Mouse (Mus musculus) limb, embryonic 10.5 days (tissue): ENCODE measurements around the gene Ppm1k. TPM values are rescaled to one million over a fixed set of nuclear protein-coding genes. Genes with fewer than 3 reads are reported as not detected.
"Not testable (repeated sequence)": the region's sequence is repeated elsewhere in the genome, so short reads cannot be mapped to it uniquely, and the experiment has no call there.

Experiments
- DNase-seq: peaks from one replicate; pipeline ENCODE4 v3.0.0-alpha.2; 2017; ENCODE audit warnings: low spot score
- H3K27ac ChIP-seq: fragments of 300-500 bp; sonication (generic); 2 replicates; pipeline ENCODE4 v1.5.1; 2016; ENCODE audit warnings: mild to moderate bottlenecking
- H3K27me3 ChIP-seq: fragments of 300-500 bp; sonication (generic); 2 replicates; pipeline ENCODE4 v1.6.1; 2016; ENCODE audit warnings: low read depth, mild to moderate bottlenecking; ENCODE audit not compliant: poor library complexity, severe bottlenecking
- H3K36me3 ChIP-seq: fragments of 300-500 bp; sonication (generic); 2 replicates; pipeline ENCODE4 v1.6.1; 2016; ENCODE audit warnings: mild to moderate bottlenecking, moderate library complexity
- H3K4me1 ChIP-seq: fragments of 300-500 bp; sonication (generic); 2 replicates; pipeline ENCODE4 v1.6.1; 2016
- H3K4me3 ChIP-seq: fragments of 300-500 bp; sonication (generic); 2 replicates; pipeline ENCODE4 v1.5.1; 2016; ENCODE audit warnings: mild to moderate bottlenecking, moderate library complexity
- H3K9me3 ChIP-seq: fragments of 300-500 bp; sonication (generic); replicated peaks from 2 replicates; pipeline ENCODE4 v1.6.1; 2016; ENCODE audit warnings: mild to moderate bottlenecking
- WGBS: fragments of 180-500 bp; shearing (Covaris S2); methylation state at CpG from one replicate; pipeline ENCODE4 v1.1.7; 2016; 5-methylcytosine and 5-hydroxymethylcytosine counted together
- polyA plus RNA-seq: library from polyadenylated mRNA; unstranded; fragments of >200 nt; fragmentation: Nextera tagmentation; extraction: Ambion mirVana; gene quantifications from 2 replicates; pipeline ENCODE4 v1.2.1, GENCODE M21; 2016

The Ppm1k gene
- polyA plus RNA-seq, 1 experiment from 2014 or later, result 3.7 TPM

DNA sequence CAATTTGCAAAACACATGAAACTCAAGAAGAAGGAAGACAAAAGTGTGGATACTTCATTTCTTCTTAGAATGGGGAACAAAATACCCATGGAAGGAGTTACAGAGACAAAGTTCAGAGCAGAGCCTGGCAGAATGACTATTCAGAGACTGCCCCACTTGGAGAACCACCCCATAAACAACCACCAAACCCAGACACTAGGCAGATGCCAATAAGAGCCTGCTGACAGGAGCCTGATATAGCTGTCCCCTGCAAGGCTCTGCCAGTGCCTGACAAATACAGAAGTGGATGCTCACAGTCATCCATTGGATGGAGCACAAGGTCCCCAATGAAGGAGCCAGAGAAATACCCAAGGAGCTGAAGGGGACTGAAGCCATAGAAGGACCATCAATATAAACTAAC, 8.3 kb upstream of the Ppm1k start:
- H3K9me3 ChIP-seq, H3K27ac ChIP-seq, H3K27me3 ChIP-seq, H3K4me1 ChIP-seq, H3K4me3 ChIP-seq, H3K36me3 ChIP-seq, DNase-seq: not testable (repeated sequence)

DNA sequence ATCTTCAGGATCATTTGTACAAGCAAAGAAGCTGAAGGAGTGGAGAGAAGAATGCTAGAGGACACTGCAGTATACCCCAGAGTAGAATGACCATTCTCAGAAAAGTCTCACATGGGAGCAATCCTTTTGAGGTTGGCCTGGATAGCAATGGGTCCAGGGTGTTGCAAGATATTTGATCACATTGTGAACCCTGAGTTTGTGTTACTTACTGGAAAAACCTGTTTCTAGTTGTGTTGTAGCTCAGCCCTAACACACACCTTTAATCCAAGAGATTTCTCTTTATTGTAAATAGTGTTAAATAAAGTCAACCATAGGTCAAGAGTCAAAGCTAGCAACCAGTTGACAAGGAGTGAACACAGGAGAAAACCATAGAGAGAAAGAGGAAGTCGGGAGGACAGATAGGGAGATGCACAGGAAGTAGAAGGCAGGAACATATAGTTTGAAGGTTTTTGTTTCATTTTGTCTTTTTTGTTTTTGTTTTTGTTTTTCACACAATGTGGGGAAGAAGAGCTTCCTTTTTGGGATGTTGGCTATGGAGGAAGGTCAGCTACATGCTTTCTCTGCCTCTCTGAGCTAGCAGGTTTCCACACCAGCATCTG, 6.6 kb upstream of the Ppm1k start:
- Histone ChIP-seq H3K4me1 (no peaks in the 10 kb centered on the region), H3K36me3 (no peaks in the 10 kb centered on the region), H3K9me3 (no peaks in the 10 kb centered on the region), H3K27me3 (no peaks in the 10 kb centered on the region), H3K4me3 (no peak overlapping the region), H3K27ac (no peak overlapping the region)
- 90% methylated on average over 1 of the region's 1 CpGs for WGBS
- DNase-seq, result no peak

DNA sequence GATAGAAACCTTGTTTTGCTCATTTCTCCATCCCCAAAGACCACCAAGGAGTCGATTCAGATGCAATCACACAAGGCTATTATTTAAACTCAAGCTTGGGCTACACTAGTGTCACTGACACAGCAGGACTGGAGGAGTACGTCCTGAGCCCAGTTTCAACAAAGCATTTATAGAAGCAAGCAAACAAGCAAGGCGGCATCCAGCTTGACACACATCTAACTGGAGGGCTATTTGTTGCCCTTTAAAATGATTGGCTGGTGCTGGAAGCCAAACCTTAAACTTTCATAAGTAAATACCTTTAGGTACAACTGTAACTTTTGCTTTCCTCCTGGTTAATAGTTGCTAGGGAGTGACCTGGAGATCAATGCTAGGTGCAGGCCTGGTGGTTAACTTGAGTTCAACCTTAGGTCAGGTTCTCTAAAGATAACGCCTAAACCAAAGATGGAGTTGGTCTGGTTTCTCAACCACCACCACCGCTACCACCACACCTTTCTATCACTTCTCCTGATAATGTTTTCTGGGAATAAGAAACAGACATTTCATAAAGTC, 5.8 kb upstream of the Ppm1k start:
- no peaks in the 10 kb centered on the region for H3K4me1 ChIP-seq
- no peak overlapping the region for H3K27ac ChIP-seq
- no peak overlapping the region for H3K4me3 ChIP-seq
- 93% methylated on average over 5 of the region's 5 CpGs for WGBS
- DNase-seq, result no peak
- H3K36me3 ChIP-seq, result no peaks in the 10 kb centered on the region
- no peaks in the 10 kb centered on the region for H3K27me3 ChIP-seq
- H3K9me3 ChIP-seq, result no peaks in the 10 kb centered on the region

DNA sequence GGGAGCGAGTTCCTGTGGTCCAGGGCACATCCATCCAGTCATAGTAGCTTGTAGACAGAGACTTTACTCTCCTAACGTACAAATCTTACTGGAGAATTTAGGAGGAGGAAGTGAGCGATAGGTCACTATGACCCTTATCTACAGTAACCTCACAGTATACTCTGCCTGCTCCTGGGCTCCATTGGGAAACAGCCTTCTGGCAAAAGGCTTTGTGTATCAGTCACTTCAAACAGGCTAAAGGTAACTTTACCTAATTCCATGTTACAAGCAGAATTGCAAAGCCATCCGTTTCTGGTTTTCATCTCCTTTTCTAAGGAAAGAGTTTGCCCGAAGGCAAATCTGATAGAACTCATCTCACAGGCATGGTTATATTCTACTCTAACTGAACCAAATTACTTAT, 2.6 kb upstream of the Ppm1k start:
- no peak for DNase-seq
- H3K36me3 ChIP-seq, result no peaks in the 10 kb centered on the region
- H3K4me1 ChIP-seq, result peaks cover 11% of the 10 kb centered on the region; the same call in 1 of the 2 replicates
- H3K27me3 ChIP-seq, result no peaks in the 10 kb centered on the region
- H3K4me3 ChIP-seq, result no peak overlapping the region
- 88% methylated on average over 5 of the region's 5 CpGs for WGBS
- H3K9me3 ChIP-seq, result no peaks in the 10 kb centered on the region
- H3K27ac ChIP-seq, result no peak overlapping the region

DNA sequence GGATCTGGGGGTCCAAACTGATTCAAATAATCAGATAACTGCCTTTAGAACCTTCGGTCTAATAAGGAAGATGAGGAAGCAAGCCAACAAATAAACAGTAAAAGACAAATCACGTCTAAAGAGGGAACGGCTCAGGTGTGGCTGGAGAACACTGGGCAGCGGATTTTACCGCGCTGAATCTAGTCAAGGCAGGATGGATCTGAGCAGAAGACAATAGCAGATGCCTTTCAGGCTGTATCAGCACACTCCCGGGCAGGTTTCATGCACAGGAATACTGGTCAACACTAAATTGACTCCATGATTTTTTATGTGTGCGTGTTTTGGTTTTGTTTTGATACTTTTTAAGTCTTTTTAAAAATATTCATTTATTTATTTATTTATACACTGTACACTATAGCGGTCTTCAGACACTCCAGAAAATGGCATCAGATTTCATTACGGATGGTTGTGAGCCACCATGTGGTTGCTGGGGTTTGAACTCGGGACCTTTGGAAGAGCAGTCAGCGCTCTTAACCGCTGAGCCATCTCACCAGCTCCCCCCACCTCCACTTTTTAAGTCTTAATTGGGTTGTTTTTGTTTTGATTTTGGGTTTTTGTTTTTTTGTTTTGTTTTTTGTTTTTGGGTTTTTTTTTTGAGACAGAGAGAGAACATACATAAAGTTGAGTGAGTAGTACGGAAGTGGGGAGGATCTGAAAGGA, 852 bp upstream of the Ppm1k start:
- H3K4me1 ChIP-seq, result peaks cover 11% of the 10 kb centered on the region; the same call in 1 of the 2 replicates
- H3K9me3 ChIP-seq, result no peaks in the 10 kb centered on the region
- H3K4me3 ChIP-seq, result peak overlapping the region; percentile 73
- H3K27ac ChIP-seq, result peak overlapping the region; percentile 85
- DNase-seq, result peak; percentile 43
- WGBS, result 31% methylated on average over 14 of the region's 14 CpGs
- H3K27me3 ChIP-seq, result no peaks in the 10 kb centered on the region
- no peaks in the 10 kb centered on the region for H3K36me3 ChIP-seq

DNA sequence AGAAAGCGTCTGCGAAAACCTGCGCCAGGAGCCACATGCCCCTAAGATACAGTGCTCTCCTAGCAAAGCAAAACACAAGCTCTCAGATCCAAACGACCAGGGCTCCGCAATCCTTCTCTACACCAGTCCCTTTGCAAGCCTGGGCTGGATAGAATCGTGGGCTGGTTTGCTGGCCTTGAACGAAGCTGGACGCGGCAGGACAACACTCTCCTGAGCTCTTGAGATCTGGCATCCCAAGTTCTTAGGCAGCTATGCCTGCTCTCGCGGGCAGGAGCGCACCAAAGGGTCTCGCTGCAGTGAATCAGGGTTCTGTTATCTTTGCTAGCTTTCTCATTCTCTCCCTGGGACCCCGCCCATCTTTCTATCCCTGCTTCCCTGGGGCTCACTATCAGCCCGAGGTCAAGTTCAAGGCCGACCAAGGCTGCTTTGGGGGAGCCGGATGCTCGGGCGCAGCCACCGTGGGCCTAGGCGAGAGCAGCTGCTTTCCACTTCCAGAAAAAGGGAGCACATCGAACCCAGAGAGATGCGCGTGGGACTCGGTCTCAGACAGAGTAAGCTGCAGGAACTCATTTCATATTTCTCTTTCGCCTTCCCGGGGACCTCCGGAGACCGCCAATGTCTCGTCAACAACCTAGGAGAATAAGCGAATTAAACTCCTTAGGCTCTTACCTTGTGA, 519 bp downstream of the Ppm1k start:
- H3K4me3 ChIP-seq, result peak overlapping the region; percentile 73
- WGBS, result 1% methylated on average over 31 of the region's 31 CpGs
- no peaks in the 10 kb centered on the region for H3K36me3 ChIP-seq
- H3K4me1 ChIP-seq, result peaks cover 11% of the 10 kb centered on the region; the same call in 1 of the 2 replicates
- H3K27me3 ChIP-seq, result no peaks in the 10 kb centered on the region
- no peaks in the 10 kb centered on the region for H3K9me3 ChIP-seq
- H3K27ac ChIP-seq, result peak overlapping the region; percentile 82
- DNase-seq, result peak; percentile 70

DNA sequence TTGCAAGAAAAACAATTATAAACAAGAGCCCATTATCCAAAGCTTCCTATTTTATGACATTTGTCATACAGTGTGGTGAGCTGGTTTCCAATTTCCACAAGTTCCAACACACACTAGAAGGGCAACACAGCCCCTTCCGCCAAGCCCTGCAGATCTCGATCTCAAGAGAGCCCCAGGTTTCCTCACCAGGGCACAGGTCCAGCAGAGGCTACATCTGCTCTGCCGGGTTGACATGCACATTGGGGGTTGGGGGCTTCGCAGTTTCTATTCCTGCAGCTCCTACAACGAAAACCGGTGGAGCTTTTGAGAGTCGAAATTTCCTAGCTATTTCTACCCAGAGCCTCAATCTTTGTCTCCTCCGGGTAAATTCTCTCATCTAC, 1.0 kb downstream of the Ppm1k start:
- H3K9me3 ChIP-seq, result no peaks in the 10 kb centered on the region
- no peaks in the 10 kb centered on the region for H3K27me3 ChIP-seq
- H3K4me3 ChIP-seq, result peak overlapping the region; percentile 73
- peak overlapping the region; percentile 82; the same call in 1 of the 2 replicates for H3K27ac ChIP-seq
- no peak for DNase-seq
- peaks cover 11% of the 10 kb centered on the region; the same call in 1 of the 2 replicates for H3K4me1 ChIP-seq
- 8% methylated on average over 8 of the region's 8 CpGs for WGBS
- no peaks in the 10 kb centered on the region for H3K36me3 ChIP-seq

DNA sequence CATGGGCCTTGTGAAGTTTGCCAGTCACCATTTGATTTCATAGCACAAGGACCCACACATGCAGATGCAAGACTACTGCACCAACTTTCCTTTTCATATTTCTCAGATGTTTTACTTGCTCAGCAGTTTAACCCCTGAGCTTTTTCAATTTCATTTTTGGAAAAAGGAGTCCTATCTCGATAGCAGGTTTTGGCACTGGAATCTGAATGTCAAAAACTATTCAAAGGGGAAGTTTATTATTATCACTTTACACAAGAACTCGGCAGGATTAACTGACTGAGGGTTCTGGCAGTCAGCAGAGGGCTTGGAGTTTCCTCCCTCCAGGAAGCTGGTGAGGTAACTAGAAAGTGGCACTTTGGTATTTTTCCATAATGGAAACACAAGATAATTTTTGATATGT, 1.9 kb downstream of the Ppm1k start:
- WGBS, result 71% methylated on average over 2 of the region's 2 CpGs
- Histone ChIP-seq H3K27ac (no peak overlapping the region), H3K36me3 (no peaks in the 10 kb centered on the region), H3K27me3 (no peaks in the 10 kb centered on the region), H3K4me3 (peak overlapping the region; percentile 73; the same call in 1 of the 2 replicates), H3K4me1 (peaks cover 11% of the 10 kb centered on the region; the same call in 1 of the 2 replicates), H3K9me3 (no peaks in the 10 kb centered on the region)
- no peak for DNase-seq

DNA sequence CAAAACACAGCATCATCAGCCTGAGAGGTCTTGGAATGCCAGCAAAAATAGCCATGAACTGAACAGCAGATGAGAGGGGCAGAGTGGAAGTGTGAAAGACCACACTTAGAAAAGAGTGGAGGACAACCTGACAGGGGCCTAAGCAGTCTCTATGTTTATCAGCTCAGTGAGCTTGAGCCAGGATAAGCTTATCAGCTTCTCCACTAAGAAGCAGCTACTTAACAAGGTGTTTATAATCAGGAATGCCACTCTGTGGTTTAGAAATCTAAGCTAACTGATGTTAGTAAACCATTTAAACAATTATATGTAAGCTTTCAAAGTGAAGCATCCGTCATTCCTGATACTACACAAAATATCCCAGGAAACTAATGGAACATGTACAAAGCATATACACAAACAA, 3.2 kb downstream of the Ppm1k start:
- Histone ChIP-seq H3K27me3 (no peaks in the 10 kb centered on the region), H3K4me1 (peaks cover 11% of the 10 kb centered on the region; the same call in 1 of the 2 replicates), H3K9me3 (no peaks in the 10 kb centered on the region), H3K36me3 (no peaks in the 10 kb centered on the region), H3K27ac (no peak overlapping the region), H3K4me3 (no peak overlapping the region)
- no peak for DNase-seq
- WGBS, result 88% methylated on average over 1 of the region's 1 CpGs

DNA sequence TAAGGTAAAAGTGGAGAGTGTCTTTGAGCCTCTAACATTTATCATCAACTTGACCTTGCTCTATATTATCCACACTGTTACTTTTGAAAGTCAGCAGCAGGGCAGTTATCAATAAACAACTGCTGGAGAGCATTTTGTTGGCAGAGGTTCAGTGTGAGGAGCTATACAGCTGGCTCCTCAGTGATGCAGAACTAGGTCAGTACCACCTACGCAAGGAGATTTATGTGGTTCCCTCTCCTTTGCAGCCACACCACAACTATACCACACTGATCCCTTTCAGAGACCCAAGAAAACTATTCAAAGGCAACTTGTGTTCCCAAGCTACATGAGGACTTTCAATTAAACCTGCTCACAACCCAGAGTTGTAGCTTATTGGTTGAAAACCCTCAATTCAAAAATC, 3.8 kb downstream of the Ppm1k start:
- H3K4me3 ChIP-seq, result no peak overlapping the region
- DNase-seq, result no peak
- WGBS, result 91% methylated on average over 1 of the region's 1 CpGs
- no peaks in the 10 kb centered on the region for H3K27me3 ChIP-seq
- no peak overlapping the region for H3K27ac ChIP-seq
- H3K9me3 ChIP-seq, result no peaks in the 10 kb centered on the region
- H3K4me1 ChIP-seq, result peaks cover 11% of the 10 kb centered on the region; the same call in 1 of the 2 replicates
- no peaks in the 10 kb centered on the region for H3K36me3 ChIP-seq

DNA sequence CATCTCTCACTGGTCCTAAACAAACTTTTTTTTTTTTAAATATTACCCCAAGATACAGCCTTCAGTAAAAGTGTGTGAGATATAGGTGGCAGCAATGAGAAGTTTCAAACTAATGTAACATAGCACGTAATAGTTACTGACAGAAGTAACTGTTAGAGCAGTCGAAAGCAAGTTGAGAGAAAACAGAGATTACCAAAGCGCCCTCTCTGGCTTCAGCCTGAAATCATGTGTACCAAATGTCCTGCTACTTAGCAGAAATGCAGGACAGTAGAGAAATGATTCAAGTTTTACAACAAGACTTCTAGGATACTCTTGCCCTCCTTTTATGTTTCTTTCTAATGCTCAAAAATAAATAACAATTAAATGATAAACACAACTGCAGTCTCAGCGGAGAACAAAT, 4.3 kb downstream of the Ppm1k start:
- H3K36me3 ChIP-seq, result no peaks in the 10 kb centered on the region
- WGBS, result 81% methylated on average over 4 of the region's 4 CpGs
- no peak overlapping the region for H3K4me3 ChIP-seq
- H3K27me3 ChIP-seq, result no peaks in the 10 kb centered on the region
- H3K4me1 ChIP-seq, result peaks cover 11% of the 10 kb centered on the region; the same call in 1 of the 2 replicates
- no peak for DNase-seq
- no peaks in the 10 kb centered on the region for H3K9me3 ChIP-seq
- H3K27ac ChIP-seq, result no peak overlapping the region

DNA sequence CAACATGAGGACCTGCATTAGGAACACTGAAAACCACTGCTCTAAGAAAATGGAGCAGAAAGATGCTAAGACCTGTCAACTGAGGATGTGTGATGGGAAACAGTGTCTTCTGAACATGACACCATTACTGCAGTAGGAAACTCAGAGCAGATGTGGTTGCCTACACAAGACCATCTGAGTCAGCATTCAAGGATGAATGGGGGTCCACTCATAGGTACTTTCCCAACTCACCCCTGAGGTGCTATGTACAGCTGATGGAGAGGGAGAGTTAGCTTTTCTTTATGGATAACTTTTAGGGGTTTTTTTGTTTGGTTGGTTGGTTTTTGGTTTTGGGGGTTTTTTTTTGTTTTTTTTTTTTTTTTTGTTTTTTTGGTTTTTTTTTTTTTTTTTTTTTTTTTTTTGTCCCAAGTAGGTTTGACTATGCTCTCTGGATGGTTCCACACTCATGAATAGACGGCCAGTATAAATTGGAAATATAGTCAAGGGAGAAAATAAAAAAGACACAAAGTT, 5.9 kb downstream of the Ppm1k start:
- H3K4me1 ChIP-seq, result peaks cover 9% of the 10 kb centered on the region; the same call in 1 of the 2 replicates

DNA sequence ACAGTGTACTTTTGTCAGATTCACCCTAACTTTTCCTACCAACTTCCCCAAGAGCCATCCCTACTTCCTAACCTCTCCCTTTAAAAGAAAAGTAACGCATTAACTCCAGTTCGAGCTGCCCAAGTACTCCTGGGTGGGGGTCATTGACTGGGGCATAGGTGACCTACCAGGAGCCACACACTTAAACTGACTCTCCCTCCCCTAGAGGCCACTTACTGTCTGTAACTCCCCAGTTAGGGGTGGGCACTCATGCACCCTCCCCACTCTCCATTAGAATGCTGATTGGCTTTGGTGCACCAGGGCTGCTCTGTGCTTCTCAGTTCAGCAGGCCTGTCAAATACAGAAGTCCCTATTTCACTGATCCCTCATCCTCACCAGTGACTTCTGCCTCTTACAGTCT, 8.3 kb downstream of the Ppm1k start:
- no peak overlapping the region for H3K4me3 ChIP-seq
- H3K27ac ChIP-seq, result no peak overlapping the region
- 92% methylated on average over 2 of the region's 2 CpGs for WGBS
- no peaks in the 10 kb centered on the region for H3K9me3 ChIP-seq
- no peaks in the 10 kb centered on the region for H3K27me3 ChIP-seq
- H3K4me1 ChIP-seq, result no peaks in the 10 kb centered on the region
- no peak for DNase-seq
- H3K36me3 ChIP-seq, result peaks cover 5% of the 10 kb centered on the region; the same call in 1 of the 2 replicates

More for the DNA sequence above, 5.9 kb downstream of the Ppm1k start:
- 92% methylated on average over 1 of the region's 1 CpGs for WGBS
- peaks cover 3% of the 10 kb centered on the region; the same call in 1 of the 2 replicates for H3K36me3 ChIP-seq
- H3K27ac ChIP-seq, result no peak overlapping the region
- no peak for DNase-seq
- no peak overlapping the region for H3K4me3 ChIP-seq
- H3K9me3 ChIP-seq, result no peaks in the 10 kb centered on the region
- no peaks in the 10 kb centered on the region for H3K27me3 ChIP-seq
